In genomic region chr15:89173024-89173905, GRCm38 (mm10) we compare ENCODE assay signal across 8 mouse cellular contexts. TPM values are rescaled to one million over a fixed set of nuclear protein-coding genes. Genes with fewer than 3 reads are reported as not detected.
DNase-seq lines count a peak whose midpoint lies in the region; ATAC-seq and TF ChIP-seq lines count a peak whose summit lies in the region.

No protein-coding gene starts in this region.

- H3K4me1 ChIP-seq in G1E (ENCODE audit: insufficient read depth, low read depth, low read length): peaks cover 32% of the 10 kb centered on the region
- peaks cover 79% of the 10 kb centered on the region for H3K4me1 ChIP-seq in embryonic facial prominence, embryonic 14.5 days (ENCODE audit: control insufficient read depth, insufficient read depth, low read length)
- H3K4me1 ChIP-seq in hindbrain, postnatal 0 days (ENCODE audit: insufficient read depth, low read length): peaks cover 56% of the 10 kb centered on the region
- peaks cover 65% of the 10 kb centered on the region for H3K4me1 ChIP-seq in liver, adult 2 months (ENCODE audit: control insufficient read depth, insufficient read depth, low read length)

- peak overlapping the region; percentile 76 for H3K9ac ChIP-seq in embryonic facial prominence, embryonic 14.5 days (ENCODE audit: low read depth, low read length)
- H3K9ac ChIP-seq in hindbrain, postnatal 0 days (replicated peaks; ENCODE audit: low read length): peak overlapping the region; percentile 68
- peak overlapping the region; percentile 87 for H3K9ac ChIP-seq in liver, adult 2 months (ENCODE audit: low read depth, low read length)

- WGBS in embryonic facial prominence, embryonic 14.5 days: under 1% methylated on average over 40 of the region's 65 CpGs
- under 1% methylated on average over 60 of the region's 65 CpGs for WGBS in hindbrain, postnatal 0 days
- under 1% methylated on average over 64 of the region's 65 CpGs for WGBS in liver, adult 2 months

- no peaks in the 10 kb centered on the region for H3K9me3 ChIP-seq in G1E (replicated peaks)
- H3K9me3 ChIP-seq in embryonic facial prominence, embryonic 14.5 days (ENCODE audit: control insufficient read depth, low read length): no peaks in the 10 kb centered on the region
- no peaks in the 10 kb centered on the region for H3K9me3 ChIP-seq in hindbrain, postnatal 0 days (ENCODE audit: low read length)

- intact Hi-C loops in heart, postnatal 25 days (cut with DNase I): no loop called here

- H3K27ac ChIP-seq in embryonic facial prominence, embryonic 14.5 days (replicated peaks; ENCODE audit: low read depth, low read length): peak overlapping the region; percentile 73
- H3K27ac ChIP-seq in hindbrain, postnatal 0 days: peak overlapping the region; percentile 59
- H3K27ac ChIP-seq in liver, adult 2 months (replicated peaks; ENCODE audit: insufficient read depth, low read depth, low read length): peak overlapping the region; percentile 93

- 0 out of 2 replicates have a peak, but pooled peaks have one; percentile 17 for TF ChIP-seq POLR2A in liver, adult 2 months (IDR thresholded peaks at IDR 0.05; ENCODE audit: extremely low read depth, insufficient read depth, low read length)

- peak overlapping the region; percentile 44; the same call in 1 of the 2 replicates for H3K4me3 ChIP-seq in G1E (ENCODE audit: low read depth, low read length)
- peak overlapping the region; percentile 58 for H3K4me3 ChIP-seq in embryonic facial prominence, embryonic 14.5 days (ENCODE audit: low read depth, low read length)
- peak overlapping the region; percentile 49 for H3K4me3 ChIP-seq in hindbrain, postnatal 0 days (ENCODE audit: low read length)
- peak overlapping the region; percentile 76 for H3K4me3 ChIP-seq in liver, adult 2 months (ENCODE audit: insufficient read depth, low read depth, low read length)

- no peak for ATAC-seq in G1E (ENCODE audit: extremely low read depth, insufficient number of reproducible peaks, low FRiP score, poor library complexity, severe bottlenecking)
- peak; percentile 7 for ATAC-seq in embryonic facial prominence, embryonic 14.5 days (ENCODE audit: low read depth)
- ATAC-seq in hindbrain, postnatal 0 days: peak; percentile 37
- ATAC-seq in activated CD4-positive, CD25-positive, alpha-beta regulatory T cell, adult 4 months: no peak

- H3K36me3 ChIP-seq in G1E (replicated peaks): no peaks in the 10 kb centered on the region
- H3K36me3 ChIP-seq in embryonic facial prominence, embryonic 14.5 days (ENCODE audit: control insufficient read depth, insufficient read depth, low read length): peaks cover 8% of the 10 kb centered on the region
- peaks cover 2% of the 10 kb centered on the region; the same call in 1 of the 2 replicates for H3K36me3 ChIP-seq in hindbrain, postnatal 0 days (ENCODE audit: insufficient read depth, low read length)
- no peaks in the 10 kb centered on the region for H3K36me3 ChIP-seq in liver, adult 2 months (ENCODE audit: control insufficient read depth, insufficient read depth, low read length)

- H3K27me3 ChIP-seq in G1E (ENCODE audit: insufficient read depth, low read length): peaks cover 40% of the 10 kb centered on the region
- no peaks in the 10 kb centered on the region for H3K27me3 ChIP-seq in embryonic facial prominence, embryonic 14.5 days (replicated peaks; ENCODE audit: control insufficient read depth, insufficient read depth, low read length)
- H3K27me3 ChIP-seq in hindbrain, postnatal 0 days (ENCODE audit: insufficient read depth, low read length): no peaks in the 10 kb centered on the region
- H3K27me3 ChIP-seq in liver, adult 2 months (ENCODE audit: control insufficient read depth, insufficient read depth, low read length): no peaks in the 10 kb centered on the region

- TF ChIP-seq CTCF in G1E (IDR thresholded peaks at IDR 0.05; ENCODE audit: low read depth, low read length): no peak
- TF ChIP-seq CTCF in hindbrain, postnatal 0 days (IDR thresholded peaks at IDR 0.05; ENCODE audit: low read depth): peak; percentile 16
- no peak for TF ChIP-seq CTCF in liver, adult 2 months (IDR thresholded peaks at IDR 0.05; ENCODE audit: low read depth, low read length)

- H3K4me2 ChIP-seq in embryonic facial prominence, embryonic 14.5 days (ENCODE audit: low read depth, low read length): peak overlapping the region; percentile 100
- peak overlapping the region; percentile 96 for H3K4me2 ChIP-seq in hindbrain, postnatal 0 days (ENCODE audit: low read depth, low read length)

- DNase-seq in heart, adult 11 months: peak; percentile 96
- no peak for DNase-seq in heart, postnatal 25 days (ENCODE audit: low spot score)
- no peak for DNase-seq in G1E (ENCODE audit: low spot score)
- peak; percentile 78 for DNase-seq in embryonic facial prominence, embryonic 14.5 days (ENCODE audit: low spot score)
- DNase-seq in hindbrain, postnatal 0 days (ENCODE audit: low spot score): peak; percentile 76
- DNase-seq in liver, adult 2 months (ENCODE audit: extremely low read depth, low read depth, low spot score): peak; percentile 71
- DNase-seq in neural tube, embryonic 10.5 days (ENCODE audit: extremely low spot score, low spot score): peak; percentile 48

- H3K79me2 ChIP-seq in liver, adult 2 months (ENCODE audit: control insufficient read depth, insufficient read depth, low read length): peaks cover 61% of the 10 kb centered on the region

RNA-seq across cellular contexts. Expression of gene Plxnb2, which starts 7.3 kb away (rescaled TPM):
- 10 to 100 TPM; 81.5 to 86.1 TPM for total RNA-seq in heart, postnatal 25 days (2021)
- total RNA-seq in G1E (2014; fragmentation: Nextera tagmentation) (9.9 and 10.6 TPM in 2 replicates), G1E (2017) (1.8 and 3.1 TPM in 2 replicates)
- 15.5 and 17.6 TPM in 2 replicates for polyA plus RNA-seq in G1E (2012)
- polyA plus RNA-seq in embryonic facial prominence, embryonic 14.5 days (2014; fragmentation: Nextera tagmentation; extraction: Ambion mirVana): 158 and 169 TPM in 2 replicates
- 239 and 274 TPM in 2 replicates for total RNA-seq in hindbrain, postnatal 0 days (2014; rRNA removed)
- 64.1 and 64.7 TPM in 2 replicates for polyA plus RNA-seq in hindbrain, postnatal 0 days (2015; fragmentation: Nextera tagmentation; extraction: Ambion mirVana)
- total RNA-seq in liver, adult 2 months (2014; rRNA removed): 80.0 and 111 TPM in 2 replicates
- polyA plus RNA-seq in liver, adult 2 months (2012; rRNA removed): 189 and 199 TPM in 2 replicates
- 1 to 10 TPM; 1.0 to 2.1 TPM for polyA plus RNA-seq in activated CD4-positive, CD25-positive, alpha-beta regulatory T cell, adult 4 months (2017; shearing (Covaris generic))

RNA-seq across cellular contexts. Expression of gene Dennd6b, which starts 23.0 kb away (rescaled TPM):
- 1 to 10 TPM; 8.4 to 8.7 TPM for total RNA-seq in heart, postnatal 25 days (2021)
- total RNA-seq in G1E (2014; fragmentation: Nextera tagmentation) (3.5 and 4.0 TPM in 2 replicates), G1E (2017) (1.8 and 2.3 TPM in 2 replicates)
- polyA plus RNA-seq in G1E (2012): 7.3 and 7.6 TPM in 2 replicates
- 11.4 and 13.1 TPM in 2 replicates for polyA plus RNA-seq in embryonic facial prominence, embryonic 14.5 days (2014; fragmentation: Nextera tagmentation; extraction: Ambion mirVana)
- 73.9 and 79.9 TPM in 2 replicates for total RNA-seq in hindbrain, postnatal 0 days (2014; rRNA removed)
- 60.1 and 62.2 TPM in 2 replicates for polyA plus RNA-seq in hindbrain, postnatal 0 days (2015; fragmentation: Nextera tagmentation; extraction: Ambion mirVana)
- total RNA-seq in liver, adult 2 months (2014; rRNA removed): 2.8 and 3.4 TPM in 2 replicates
- 8.4 and 10.0 TPM in 2 replicates for polyA plus RNA-seq in liver, adult 2 months (2012; rRNA removed)
- 1 to 10 TPM; 7.7 to 8.4 TPM for polyA plus RNA-seq in activated CD4-positive, CD25-positive, alpha-beta regulatory T cell, adult 4 months (2017; shearing (Covaris generic))

RNA-seq across cellular contexts. Expression of gene Mapk11, which starts 23.8 kb away (rescaled TPM):
- total RNA-seq in heart, postnatal 25 days (2021): 1 to 10 TPM; 1.4 to 2.1 TPM
- total RNA-seq in G1E (2014; fragmentation: Nextera tagmentation): not detected in 2 replicates
- total RNA-seq in G1E (2017): 0.38 and 0.46 TPM in 2 replicates
- 0.07 TPM in 1 of 2 replicates, not detected in the other for polyA plus RNA-seq in G1E (2012)
- polyA plus RNA-seq in embryonic facial prominence, embryonic 14.5 days (2014; fragmentation: Nextera tagmentation; extraction: Ambion mirVana): 7.8 and 8.6 TPM in 2 replicates
- total RNA-seq in hindbrain, postnatal 0 days (2014; rRNA removed): 19.7 and 30.6 TPM in 2 replicates
- 15.8 and 17.8 TPM in 2 replicates for polyA plus RNA-seq in hindbrain, postnatal 0 days (2015; fragmentation: Nextera tagmentation; extraction: Ambion mirVana)
- total RNA-seq in liver, adult 2 months (2014; rRNA removed): 0.74 and 1.1 TPM in 2 replicates
- polyA plus RNA-seq in liver, adult 2 months (2012; rRNA removed): 1.1 and 1.3 TPM in 2 replicates
- 10 to 100 TPM; 21.2 to 22.5 TPM for polyA plus RNA-seq in activated CD4-positive, CD25-positive, alpha-beta regulatory T cell, adult 4 months (2017; shearing (Covaris generic))

RNA-seq across cellular contexts. Expression of gene Mapk12, which starts 32.8 kb away (rescaled TPM):
- total RNA-seq in heart, postnatal 25 days (2021): 10 to 100 TPM; 20.1 to 22.3 TPM
- total RNA-seq in G1E (2014; fragmentation: Nextera tagmentation) (not detected in 2 replicates), G1E (2017) (0.16 TPM in 1 of 2 replicates, not detected in the other)
- not detected in 2 replicates for polyA plus RNA-seq in G1E (2012)
- polyA plus RNA-seq in embryonic facial prominence, embryonic 14.5 days (2014; fragmentation: Nextera tagmentation; extraction: Ambion mirVana): 13.6 and 14.2 TPM in 2 replicates
- 3.3 and 4.8 TPM in 2 replicates for total RNA-seq in hindbrain, postnatal 0 days (2014; rRNA removed)
- 2.6 and 5.1 TPM in 2 replicates for polyA plus RNA-seq in hindbrain, postnatal 0 days (2015; fragmentation: Nextera tagmentation; extraction: Ambion mirVana)
- 2.4 and 3.3 TPM in 2 replicates for total RNA-seq in liver, adult 2 months (2014; rRNA removed)
- polyA plus RNA-seq in liver, adult 2 months (2012; rRNA removed): 1.6 and 2.1 TPM in 2 replicates
- 1 to 10 TPM; 1.1 to 2.1 TPM for polyA plus RNA-seq in activated CD4-positive, CD25-positive, alpha-beta regulatory T cell, adult 4 months (2017; shearing (Covaris generic))

RNA-seq across cellular contexts. Expression of gene Ppp6r2, which starts 38.1 kb away (rescaled TPM):
- 10 to 100 TPM; 63.4 to 65.0 TPM for total RNA-seq in heart, postnatal 25 days (2021)
- total RNA-seq in G1E (2014; fragmentation: Nextera tagmentation) (47.6 and 65.5 TPM in 2 replicates), G1E (2017) (34.9 and 104 TPM in 2 replicates)
- 105 and 107 TPM in 2 replicates for polyA plus RNA-seq in G1E (2012)
- polyA plus RNA-seq in embryonic facial prominence, embryonic 14.5 days (2014; fragmentation: Nextera tagmentation; extraction: Ambion mirVana): 27.3 and 32.2 TPM in 2 replicates
- 257 and 290 TPM in 2 replicates for total RNA-seq in hindbrain, postnatal 0 days (2014; rRNA removed)
- polyA plus RNA-seq in hindbrain, postnatal 0 days (2015; fragmentation: Nextera tagmentation; extraction: Ambion mirVana): 71.2 and 72.7 TPM in 2 replicates
- total RNA-seq in liver, adult 2 months (2014; rRNA removed): 43.9 and 57.5 TPM in 2 replicates
- 115 and 143 TPM in 2 replicates for polyA plus RNA-seq in liver, adult 2 months (2012; rRNA removed)
- polyA plus RNA-seq in activated CD4-positive, CD25-positive, alpha-beta regulatory T cell, adult 4 months (2017; shearing (Covaris generic)): 10 to 100 TPM; 20.8 to 25.1 TPM

Comparison
In these comparisons a context has a peak if more than half of its experiments do, and no peak if none do; other contexts are left out.
1. DNase-seq: peak in heart, adult 11 months (single experiment), embryonic facial prominence, embryonic 14.5 days (single experiment), hindbrain, postnatal 0 days (single experiment), liver, adult 2 months (single experiment) and neural tube, embryonic 10.5 days (single experiment); none in heart, postnatal 25 days (single experiment) and G1E (single experiment).
2. ATAC-seq: peak in embryonic facial prominence, embryonic 14.5 days (single experiment) and hindbrain, postnatal 0 days (single experiment); none in G1E (single experiment) and activated CD4-positive, CD25-positive, alpha-beta regulatory T cell, adult 4 months (single experiment).
3. Peak in every context shown above with its lines, with median percentiles within 50 percentile points of each other: H3K4me3 ChIP-seq, H3K27ac ChIP-seq and H3K9ac ChIP-seq.